Mouse (Mus musculus) heart, postnatal 0 days (tissue): ENCODE measurements around the gene Gm42878. TPM values are rescaled to one million over a fixed set of nuclear protein-coding genes. Genes with fewer than 3 reads are reported as not detected.

Experiments used
- ATAC-seq: fragments of 200-750 bp; cut with Nextera tagmentation; 2 replicates; pipeline ENCODE4 v1.8.0; 2017; ENCODE audit warnings: low read depth, moderate number of reproducible peaks, moderate library complexity; ENCODE audit not compliant: insufficient read depth
- DNase-seq: peaks from one replicate; pipeline ENCODE4 v3.0.0-alpha.2; 2016; ENCODE audit warnings: low spot score
- H3K27ac ChIP-seq: fragments of 300-500 bp; sonication (generic); 2 replicates; pipeline ENCODE4 v1.5.1; 2014; ENCODE audit warnings: low read depth, mild to moderate bottlenecking
- H3K27me3 ChIP-seq: fragments of 300-500 bp; sonication (generic); 2 replicates; pipeline ENCODE4 v1.6.1; 2014; ENCODE audit warnings: low read length, mixed read lengths; ENCODE audit not compliant: control insufficient read depth, insufficient read depth
- H3K36me3 ChIP-seq: fragments of 300-500 bp; sonication (generic); replicated peaks from 2 replicates; pipeline ENCODE4 v1.6.1; 2014; ENCODE audit warnings: low read length, mixed read lengths; ENCODE audit not compliant: control insufficient read depth, insufficient read depth
- H3K4me1 ChIP-seq: fragments of 300-500 bp; sonication (generic); 2 replicates; pipeline ENCODE4 v1.6.1; 2014; ENCODE audit warnings: antibody characterized with exemption; ENCODE audit not compliant: control insufficient read depth, insufficient read depth
- H3K4me2 ChIP-seq: fragments of 300-500 bp; sonication (generic); 2 replicates; pipeline ENCODE4 v1.6.1; 2014; ENCODE audit warnings: low read depth, mild to moderate bottlenecking, low read length, moderate library complexity
- H3K4me3 ChIP-seq: fragments of 300-500 bp; sonication (generic); 2 replicates; pipeline ENCODE4 v1.5.1; 2014; ENCODE audit warnings: low read depth, low read length
- H3K9ac ChIP-seq: fragments of 300-500 bp; sonication (generic); replicated peaks from 2 replicates; pipeline ENCODE4 v1.6.1; 2014; ENCODE audit warnings: low read depth, low read length, mixed read lengths
- H3K9me3 ChIP-seq: fragments of 300-500 bp; sonication (generic); replicated peaks from 2 replicates; pipeline ENCODE4 v1.6.1; 2016; ENCODE audit warnings: low read length; ENCODE audit not compliant: control insufficient read depth
- CTCF ChIP-seq: IDR thresholded peaks from 2 replicates; pipeline ENCODE4 v1.5.1; 2016; ENCODE audit warnings: antibody characterized with exemption, control low read depth, low read depth
- EP300 ChIP-seq: IDR thresholded peaks from 2 replicates; pipeline ENCODE4 v1.6.1; 2016; ENCODE audit warnings: antibody characterized with exemption, low read depth
- WGBS: fragments of 180-500 bp; shearing (Covaris S2); extraction: QIAGEN DNeasy Blood & Tissue Kit; methylation state at CpG from one replicate; pipeline ENCODE4 v1.1.7; 2014; 5-methylcytosine and 5-hydroxymethylcytosine counted together
- polyA plus RNA-seq: library from polyadenylated mRNA; unstranded; fragments of >200 nt; fragmentation: Nextera tagmentation; extraction: Ambion mirVana; gene quantifications from 2 replicates; pipeline ENCODE4 v1.2.1, GENCODE M21; 2015
- total RNA-seq: library from RNA; depleted of rRNA; stranded (reverse); fragments of >200 nt; gene quantifications from 2 replicates; pipeline ENCODE4 v1.2.3, GENCODE M21; 2014; ENCODE audit warnings: low replicate concordance; rRNA removed

Gm42878 gene
- 0.11 and 0.15 TPM in 2 replicates for total RNA-seq
- not detected in 2 replicates for polyA plus RNA-seq

DNA sequence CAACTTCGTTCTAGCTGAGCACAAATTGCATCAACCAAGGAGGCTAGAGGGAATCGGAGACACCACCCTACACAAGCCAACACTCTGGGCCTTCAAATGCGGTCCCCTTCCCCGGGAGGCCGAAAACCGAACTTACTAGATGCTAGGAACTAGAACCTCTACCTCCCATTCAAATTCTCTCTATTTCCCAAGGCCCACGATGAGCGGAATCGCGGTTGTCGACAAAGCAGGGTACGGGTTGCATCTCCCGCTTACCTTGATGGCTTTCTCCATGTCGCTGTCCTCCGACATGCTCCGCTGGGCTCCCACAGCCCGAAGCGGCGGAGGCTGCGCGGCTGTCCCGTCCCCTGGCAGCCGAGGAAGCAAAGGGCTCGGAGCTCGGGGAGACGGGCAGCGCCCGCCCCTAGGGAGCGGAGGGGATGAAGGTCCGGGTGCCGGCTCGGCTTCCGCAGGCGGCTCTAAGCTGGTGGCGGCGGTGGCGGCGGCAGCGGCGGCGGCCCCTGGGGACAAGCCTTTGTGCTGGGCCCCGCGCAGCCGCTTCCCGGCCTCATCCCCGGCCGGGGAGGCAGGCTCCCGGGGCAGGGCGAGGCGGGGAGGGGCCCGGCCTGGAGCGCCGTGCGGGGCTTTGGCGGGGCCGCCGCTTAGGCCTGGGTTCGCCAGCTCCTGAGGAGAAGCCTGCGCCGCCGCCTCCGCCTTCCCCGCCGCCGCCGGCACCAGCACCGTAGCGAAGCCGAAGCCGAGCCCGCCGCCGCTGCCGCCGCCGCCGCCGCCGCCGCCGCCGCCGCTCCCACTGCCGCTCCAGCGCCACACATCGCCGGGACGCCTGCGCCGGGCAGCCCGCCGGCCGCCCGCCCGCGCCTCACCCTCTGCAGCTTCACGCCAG is at the start of gene Gm42878, which contains the start of gene Adam1a:
Gene Gm42878, minus strand, starts transcription at position 573 of the 883 bp plus-strand sequence.
Gene Adam1a, minus strand, starts transcription at position 573 of the 883 bp plus-strand sequence.
- WGBS: under 1% methylated on average over 66 of the region's 97 CpGs
- H3K4me3 ChIP-seq: peak within 1 kb of the TSS; percentile 82
- H3K27ac ChIP-seq: peak within 1 kb of the TSS; percentile 97
- H3K36me3 ChIP-seq: no peaks in the 10 kb centered on the region
- DNase-seq (no peak), ATAC-seq (peak; percentile 72)
- no peaks in the 10 kb centered on the region for H3K9me3 ChIP-seq
- peak within 1 kb of the TSS; percentile 81 for H3K4me2 ChIP-seq
- peak within 1 kb of the TSS; percentile 99 for H3K9ac ChIP-seq
- H3K4me1 ChIP-seq: peaks cover 14% of the 10 kb centered on the region
- TF ChIP-seq CTCF: no peak
- no peak for TF ChIP-seq EP300
- H3K27me3 ChIP-seq: no peaks in the 10 kb centered on the region

DNA sequence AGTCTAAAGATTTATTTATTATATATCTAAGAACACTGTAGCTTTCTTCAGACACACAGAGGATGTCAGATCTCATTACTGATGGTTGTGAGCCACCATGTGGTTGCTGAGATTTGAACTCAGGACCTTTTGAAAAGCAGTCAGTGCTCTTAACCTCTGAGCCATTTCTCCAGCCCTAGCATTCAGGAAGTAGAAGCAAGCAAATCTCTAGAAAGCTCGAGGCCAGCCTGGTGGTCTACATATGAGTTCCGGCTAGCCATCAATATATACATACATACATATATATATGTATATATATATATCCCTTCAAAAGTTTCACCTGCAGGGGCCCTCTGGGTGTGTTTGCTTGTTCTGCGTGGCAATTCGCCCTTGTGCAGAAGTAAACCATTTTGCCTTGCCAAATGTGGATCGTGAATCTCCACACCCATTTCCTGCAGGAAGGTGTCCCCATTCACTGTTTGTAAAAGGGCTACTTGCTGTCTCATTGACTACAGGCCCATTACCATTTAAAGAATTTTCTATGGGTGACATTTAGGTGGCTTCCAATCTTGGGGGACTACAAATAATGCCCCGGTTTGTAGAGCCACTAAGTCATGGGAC is 49.5 kb upstream of the Gm42878 start:
- Histone ChIP-seq H3K4me1 (peaks cover 18% of the 10 kb centered on the region), H3K36me3 (no peaks in the 10 kb centered on the region), H3K27me3 (no peaks in the 10 kb centered on the region; the same call in 1 of the 2 replicates), H3K9ac (no peak overlapping the region), H3K4me2 (no peak overlapping the region), H3K27ac (no peak overlapping the region), H3K9me3 (no peaks in the 10 kb centered on the region), H3K4me3 (no peak overlapping the region)
- DNase-seq (no peak), ATAC-seq (no peak)
- 76% methylated on average over 6 of the region's 6 CpGs for WGBS
- no peak for TF ChIP-seq EP300
- no peak for TF ChIP-seq CTCF

- no peaks in the 10 kb centered on the region for H3K9me3 ChIP-seq
- H3K36me3 ChIP-seq: no peaks in the 10 kb centered on the region
- H3K4me3 ChIP-seq: peak within 1 kb of the TSS; percentile 65
- peak within 1 kb of the TSS; percentile 66 for H3K9ac ChIP-seq
- DNase-seq (peak; percentile 85), ATAC-seq (peak; percentile 86)
- 3% methylated on average over 47 of the region's 47 CpGs for WGBS
- peak within 1 kb of the TSS; percentile 73 for H3K27ac ChIP-seq
- H3K4me1 ChIP-seq: peaks cover 18% of the 10 kb centered on the region
- H3K4me2 ChIP-seq: peak within 1 kb of the TSS; percentile 90
- no peaks in the 10 kb centered on the region; the same call in 1 of the 2 replicates for H3K27me3 ChIP-seq
- TF ChIP-seq EP300: no peak
- peak; percentile 30 for TF ChIP-seq CTCF
Measured at GRCm38 (mm10) chr5:121593451-121594401, 48.4 kb upstream of the Gm42878 start, which contains the start of gene Aldh2. TSS of gene Aldh2 (minus strand) at chr5:121593824.

GRCm38 (mm10) chr5:121592816-121593407 is 47.6 kb upstream of the Gm42878 start:
- no peak for TF ChIP-seq EP300
- no peak for TF ChIP-seq CTCF
- H3K27me3 ChIP-seq: no peaks in the 10 kb centered on the region; the same call in 1 of the 2 replicates
- peak overlapping the region; percentile 65 for H3K4me3 ChIP-seq
- no peaks in the 10 kb centered on the region for H3K36me3 ChIP-seq
- peak overlapping the region; percentile 66 for H3K9ac ChIP-seq
- H3K9me3 ChIP-seq: no peaks in the 10 kb centered on the region
- H3K27ac ChIP-seq: peak overlapping the region; percentile 73
- peaks cover 18% of the 10 kb centered on the region for H3K4me1 ChIP-seq
- DNase-seq: no peak
- ATAC-seq: peak; percentile 36; the same call in 1 of the 2 replicates
- WGBS: 5% methylated on average over 33 of the region's 33 CpGs
- peak overlapping the region; percentile 90 for H3K4me2 ChIP-seq
